Mouse (Mus musculus) midbrain, postnatal 0 days (tissue): Measurements from ENCODE around the gene Itpr1. TPM values are rescaled to one million over a fixed set of nuclear protein-coding genes. Genes with fewer than 3 reads are reported as not detected.

Experiments
- ATAC-seq: fragments of 200-750 bp; cut with Nextera tagmentation; 2 replicates; pipeline ENCODE4 v1.8.0; 2017; ENCODE audit warnings: moderate number of reproducible peaks, mild to moderate bottlenecking, moderate TSS enrichment, moderate library complexity; ENCODE audit not compliant: low FRiP score
- DNase-seq: peaks from one replicate; pipeline ENCODE4 v3.0.0-alpha.2; 2015; ENCODE audit warnings: low spot score
- H3K27ac ChIP-seq: fragments of 300-500 bp; sonication (generic); 2 replicates; pipeline ENCODE4 v1.5.1; 2014; ENCODE audit warnings: low read depth, mild to moderate bottlenecking, low read length, mixed read lengths
- H3K27me3 ChIP-seq: fragments of 300-500 bp; sonication (generic); 2 replicates; pipeline ENCODE4 v1.6.1; 2014; ENCODE audit warnings: low read length, control low read depth, mixed read lengths; ENCODE audit not compliant: insufficient read depth
- H3K36me3 ChIP-seq: fragments of 300-500 bp; sonication (generic); 2 replicates; pipeline ENCODE4 v1.6.1; 2014; ENCODE audit warnings: low read length, control low read depth, mixed read lengths; ENCODE audit not compliant: insufficient read depth
- H3K4me1 ChIP-seq: fragments of 300-500 bp; sonication (generic); 2 replicates; pipeline ENCODE4 v1.6.1; 2014; ENCODE audit warnings: mild to moderate bottlenecking, control low read depth, antibody characterized with exemption, low read length, mixed read lengths; ENCODE audit not compliant: insufficient read depth
- H3K4me2 ChIP-seq: fragments of 300-500 bp; sonication (generic); 2 replicates; pipeline ENCODE4 v1.6.1; 2014; ENCODE audit warnings: low read depth, mild to moderate bottlenecking, low read length, mixed read lengths; ENCODE audit not compliant: poor library complexity, severe bottlenecking
- H3K4me3 ChIP-seq: fragments of 300-500 bp; sonication (generic); 2 replicates; pipeline ENCODE4 v1.5.1; 2014; ENCODE audit warnings: low read depth, mild to moderate bottlenecking, low read length, moderate library complexity
- H3K9ac ChIP-seq: fragments of 300-500 bp; sonication (generic); replicated peaks from 2 replicates; pipeline ENCODE4 v1.6.1; 2014; ENCODE audit warnings: mild to moderate bottlenecking, low read length, moderate library complexity, mixed read lengths; ENCODE audit not compliant: poor library complexity, severe bottlenecking
- H3K9me3 ChIP-seq: fragments of 300-500 bp; sonication (generic); 2 replicates; pipeline ENCODE4 v1.6.1; 2016; ENCODE audit warnings: low read length, control low read depth
- CTCF ChIP-seq: IDR thresholded peaks from 2 replicates; pipeline ENCODE4 v1.5.1; 2016; ENCODE audit warnings: antibody characterized with exemption, mild to moderate bottlenecking
- WGBS: fragments of 180-500 bp; shearing (Covaris S2); extraction: QIAGEN DNeasy Blood & Tissue Kit; methylation state at CpG from one replicate; pipeline ENCODE4 v1.1.7; 2014; 5-methylcytosine and 5-hydroxymethylcytosine counted together
- polyA plus RNA-seq: library from polyadenylated mRNA; unstranded; fragments of >200 nt; fragmentation: Nextera tagmentation; extraction: Ambion mirVana; gene quantifications from 2 replicates; pipeline ENCODE4 v1.2.1, GENCODE M21; 2015
- total RNA-seq: library from RNA; depleted of rRNA; stranded (reverse); fragments of >200 nt; gene quantifications from 2 replicates; pipeline ENCODE4 v1.2.3, GENCODE M21; 2014

Itpr1 gene
- total and polyA plus RNA-seq, 2 experiments from 2014 or later = 3.3 to 23.2 TPM

GRCm38 (mm10) chr6:108306910-108307584, 94.2 kb downstream of the Itpr1 start:
- Histone ChIP-seq H3K27ac (no peak overlapping the region), H3K9me3 (no peaks in the 10 kb centered on the region), H3K9ac (no peak overlapping the region), H3K36me3 (no peaks in the 10 kb centered on the region), H3K4me2 (no peak overlapping the region), H3K4me3 (no peak overlapping the region), H3K27me3 (no peaks in the 10 kb centered on the region), H3K4me1 (no peaks in the 10 kb centered on the region; the same call in 1 of the 2 replicates)
- no peak for ATAC-seq
- no peak for TF ChIP-seq CTCF
- 81% methylated on average over 9 of the region's 9 CpGs for WGBS
- DNase-seq = no peak

DNA sequence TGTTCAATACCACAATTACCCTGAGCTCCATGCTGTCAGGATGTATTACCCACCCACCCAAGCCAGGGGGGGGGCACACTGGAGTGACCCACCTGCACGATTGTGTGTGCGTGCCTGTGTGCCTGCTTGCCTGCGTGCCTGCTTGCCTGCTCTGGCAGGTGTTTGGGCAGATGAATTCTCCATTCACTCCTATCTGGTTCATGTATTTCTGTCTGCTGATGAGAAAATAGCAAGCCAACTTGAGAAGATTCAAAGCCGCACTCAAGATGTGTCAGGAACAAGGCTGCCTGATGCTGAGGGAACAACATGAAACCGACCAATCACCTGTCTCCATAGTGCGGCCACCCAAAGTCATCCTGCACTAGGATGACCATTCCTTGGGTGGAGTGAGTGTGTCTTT, 94.9 kb downstream of the Itpr1 start:
- DNase-seq (no peak), ATAC-seq (no peak)
- TF ChIP-seq CTCF = no peak
- Histone ChIP-seq H3K27me3 (no peaks in the 10 kb centered on the region), H3K27ac (no peak overlapping the region), H3K4me2 (no peak overlapping the region), H3K9ac (no peak overlapping the region), H3K36me3 (no peaks in the 10 kb centered on the region), H3K4me1 (no peaks in the 10 kb centered on the region; the same call in 1 of the 2 replicates), H3K9me3 (no peaks in the 10 kb centered on the region), H3K4me3 (no peak overlapping the region)
- WGBS = 95% methylated on average over 6 of the region's 6 CpGs

GRCm38 (mm10) chr6:108309391-108310182, 96.7 kb downstream of the Itpr1 start:
- no peak overlapping the region for H3K4me2 ChIP-seq
- 66% methylated on average over 8 of the region's 8 CpGs for WGBS
- no peaks in the 10 kb centered on the region; the same call in 1 of the 2 replicates for H3K4me1 ChIP-seq
- H3K4me3 ChIP-seq = no peak overlapping the region
- TF ChIP-seq CTCF = no peak
- H3K27ac ChIP-seq = no peak overlapping the region
- DNase-seq = no peak
- no peak for ATAC-seq
- no peaks in the 10 kb centered on the region for H3K27me3 ChIP-seq
- no peaks in the 10 kb centered on the region for H3K36me3 ChIP-seq
- H3K9ac ChIP-seq = no peak overlapping the region
- H3K9me3 ChIP-seq = no peaks in the 10 kb centered on the region

DNA sequence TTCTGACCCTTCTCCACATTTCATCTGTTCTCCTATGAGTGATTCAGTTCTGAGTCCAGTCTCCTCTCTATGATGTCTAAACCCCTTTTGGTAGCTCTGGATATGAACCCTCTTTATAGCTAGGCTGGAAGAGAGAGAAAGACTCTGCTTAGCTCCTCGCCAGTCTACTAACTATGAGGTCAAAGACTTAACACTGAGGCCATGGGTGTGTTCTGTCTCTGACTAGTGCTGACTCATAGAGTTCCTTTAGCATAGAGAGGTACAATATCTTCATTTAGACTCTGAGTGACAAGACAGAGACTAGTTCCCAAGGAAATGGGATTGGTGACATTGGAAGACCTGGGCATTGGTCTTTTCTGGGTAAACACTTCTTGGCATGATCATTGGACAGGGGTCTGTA, 100.2 kb downstream of the Itpr1 start:
- Histone ChIP-seq H3K4me2 (no peak overlapping the region), H3K27ac (no peak overlapping the region), H3K36me3 (no peaks in the 10 kb centered on the region), H3K4me3 (no peak overlapping the region), H3K27me3 (no peaks in the 10 kb centered on the region), H3K9me3 (no peaks in the 10 kb centered on the region), H3K4me1 (no peaks in the 10 kb centered on the region; the same call in 1 of the 2 replicates), H3K9ac (no peak overlapping the region)
- no peak for TF ChIP-seq CTCF
- ATAC-seq = no peak
- no peak for DNase-seq
- 81% methylated on average over 1 of the region's 1 CpGs for WGBS

DNA sequence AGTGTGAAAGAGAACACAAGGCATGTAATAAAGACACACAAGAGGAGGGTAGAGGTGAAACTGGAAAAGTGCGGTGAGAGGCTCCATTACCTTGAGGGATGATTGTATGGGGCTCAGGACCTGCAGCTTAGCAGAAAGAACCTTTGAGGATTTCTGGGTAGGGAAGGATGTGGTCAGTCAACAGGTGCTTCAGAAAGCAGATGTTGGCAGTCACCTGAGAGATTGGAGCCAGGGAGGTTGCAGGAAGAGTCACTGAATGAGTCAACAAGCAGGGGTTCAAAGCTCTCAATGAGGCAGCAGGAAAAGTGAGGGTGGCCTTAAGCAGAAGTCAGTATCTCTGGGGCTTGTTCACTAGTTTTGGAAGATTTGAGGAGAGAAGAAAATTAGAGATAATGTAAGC, 101.1 kb downstream of the Itpr1 start:
- no peaks in the 10 kb centered on the region for H3K9me3 ChIP-seq
- TF ChIP-seq CTCF = no peak
- H3K36me3 ChIP-seq = no peaks in the 10 kb centered on the region
- ATAC-seq (no peak), DNase-seq (no peak)
- no peak overlapping the region for H3K4me3 ChIP-seq
- no peak overlapping the region for H3K4me2 ChIP-seq
- no peaks in the 10 kb centered on the region; the same call in 1 of the 2 replicates for H3K4me1 ChIP-seq
- WGBS = 97% methylated on average over 1 of the region's 1 CpGs
- H3K27ac ChIP-seq = no peak overlapping the region
- no peaks in the 10 kb centered on the region for H3K27me3 ChIP-seq
- H3K9ac ChIP-seq = no peak overlapping the region

- Histone ChIP-seq H3K36me3 (no peaks in the 10 kb centered on the region), H3K4me3 (no peak overlapping the region), H3K27me3 (no peaks in the 10 kb centered on the region), H3K27ac (no peak overlapping the region), H3K4me2 (no peak overlapping the region), H3K9ac (no peak overlapping the region), H3K9me3 (no peaks in the 10 kb centered on the region), H3K4me1 (no peaks in the 10 kb centered on the region)
- DNase-seq = peak; percentile 32
- no peak for TF ChIP-seq CTCF
- no peak for ATAC-seq
- WGBS = 45% methylated on average over 4 of the region's 4 CpGs
Measured at GRCm38 (mm10) chr6:108316268-108316824, 103.5 kb downstream of the Itpr1 start.
